Mouse (Mus musculus) olfactory bulb, adult 2 months (tissue): Measurements from ENCODE around the gene Mta2. TPM values are rescaled to one million over a fixed set of nuclear protein-coding genes. Genes with fewer than 3 reads are reported as not detected.

Experiments
- H3K27ac ChIP-seq: fragments of 200-500 bp; 2 replicates; pipeline ENCODE4 v1.5.1; 2012; ENCODE audit warnings: low read depth, low read length; ENCODE audit not compliant: insufficient read depth
- H3K4me1 ChIP-seq: fragments of 200-500 bp; 2 replicates; pipeline ENCODE4 v1.6.1; 2012; ENCODE audit warnings: low read length; ENCODE audit not compliant: control insufficient read depth, insufficient read depth
- H3K4me3 ChIP-seq: fragments of 200-500 bp; 2 replicates; pipeline ENCODE4 v1.5.1; 2012; ENCODE audit warnings: mild to moderate bottlenecking, low read depth, low read length, moderate library complexity; ENCODE audit not compliant: insufficient read depth
- CTCF ChIP-seq: fragments of 200-500 bp; IDR thresholded peaks from 2 replicates; pipeline ENCODE4 v1.5.1; 2012; ENCODE audit warnings: low read depth, mild to moderate bottlenecking, low read length, moderate library complexity; ENCODE audit not compliant: insufficient read depth
- POLR2A ChIP-seq: fragments of 200-500 bp; IDR thresholded peaks from 2 replicates; pipeline ENCODE4 v1.6.1; 2012; ENCODE audit warnings: mild to moderate bottlenecking, low read depth, low read length, moderate library complexity; ENCODE audit not compliant: insufficient read depth
- WGBS: fragments of 180-500 bp; shearing (Covaris S2); methylation state at CpG from one replicate; pipeline ENCODE4 v1.1.7; 2018; 5-methylcytosine and 5-hydroxymethylcytosine counted together
- polyA plus RNA-seq: library from polyadenylated mRNA; stranded (reverse); fragments of >200 nt; gene quantifications from 2 replicates; pipeline ENCODE4 v1.2.4, GENCODE M21; 2012; ENCODE audit warnings: low replicate concordance; ENCODE audit not compliant: missing spikeins, insufficient read depth, insufficient read length

Mta2 gene
- polyA plus RNA-seq, 1 experiment = not detected

DNA sequence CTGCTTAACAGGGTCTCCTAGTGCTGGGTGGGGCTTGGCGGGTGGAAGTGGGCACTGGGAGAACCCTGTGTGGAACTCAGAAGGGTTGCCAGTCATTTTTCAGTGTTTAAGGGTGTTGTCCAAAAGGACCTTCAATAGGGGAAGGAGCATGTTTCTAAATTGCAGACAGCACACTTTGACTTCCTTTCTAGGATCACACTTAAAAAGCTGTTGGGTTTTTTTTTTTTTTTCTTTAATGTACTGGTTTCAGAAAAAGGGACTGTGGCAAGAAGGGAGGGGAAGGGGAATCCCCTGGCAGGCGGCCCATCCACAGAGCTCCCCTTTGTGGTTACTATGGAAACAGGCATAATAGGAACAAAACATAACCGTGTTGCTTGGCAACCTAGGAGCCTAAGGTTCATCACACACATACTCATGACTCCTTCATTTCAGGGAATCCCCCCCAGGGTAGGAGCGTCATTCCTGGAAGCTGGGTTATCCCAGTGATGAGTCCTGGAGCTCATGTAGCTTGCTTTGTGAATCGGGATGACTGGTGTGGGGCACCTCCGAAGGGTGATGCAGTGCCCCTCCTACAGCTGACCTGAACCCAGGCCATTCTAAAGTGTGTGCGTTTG is 42.7 kb downstream of the Mta2 start:
- H3K4me1 ChIP-seq = peaks cover 40% of the 10 kb centered on the region
- TF ChIP-seq POLR2A (no peak), CTCF (no peak)
- WGBS = 4% methylated on average over 7 of the region's 7 CpGs
- no peak overlapping the region for H3K4me3 ChIP-seq
- no peak overlapping the region for H3K27ac ChIP-seq

DNA sequence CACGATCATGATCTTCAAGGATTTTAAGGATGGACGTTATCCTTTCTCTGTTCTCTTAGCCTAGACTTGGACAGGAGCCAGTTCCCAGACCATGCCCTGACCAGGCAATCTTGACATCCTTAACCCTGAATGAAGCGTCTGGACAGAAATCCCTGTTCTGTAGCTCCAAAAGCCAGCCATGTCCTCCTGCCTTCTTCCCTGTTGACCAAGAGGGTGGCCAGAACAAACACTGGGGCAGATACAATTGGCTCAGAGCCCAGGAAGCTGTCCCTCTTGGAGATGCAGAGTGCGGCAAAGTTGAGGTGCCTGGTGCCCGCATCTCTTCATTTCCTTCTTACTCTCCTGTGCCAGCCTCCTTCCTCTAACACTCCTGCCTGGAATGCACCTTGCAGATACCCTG is 44.2 kb downstream of the Mta2 start:
- no peak for TF ChIP-seq CTCF
- no peak for TF ChIP-seq POLR2A
- H3K27ac ChIP-seq = no peak overlapping the region
- H3K4me1 ChIP-seq = peaks cover 48% of the 10 kb centered on the region
- WGBS = 77% methylated on average over 5 of the region's 5 CpGs
- H3K4me3 ChIP-seq = no peak overlapping the region

DNA sequence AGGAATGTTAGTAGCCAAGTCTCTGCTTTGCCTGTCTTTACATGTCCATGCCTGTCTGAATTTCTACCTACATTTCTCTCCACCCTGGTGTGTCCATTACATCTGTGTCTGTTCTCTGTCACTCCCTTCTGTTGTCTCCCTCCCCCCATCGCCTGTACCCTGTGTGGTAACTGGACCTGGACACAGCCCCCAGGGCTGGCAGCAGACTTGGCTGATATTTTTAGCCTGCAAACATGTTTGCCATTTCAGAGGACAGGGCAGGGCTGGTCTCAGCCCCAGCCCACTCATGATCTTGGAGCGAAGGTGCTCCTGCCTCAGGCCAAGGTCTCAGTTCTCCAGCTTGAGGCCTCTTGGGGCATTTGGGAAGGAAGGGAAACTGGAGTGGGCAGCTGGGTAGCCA is 46.1 kb downstream of the Mta2 start:
- 65% methylated on average over 2 of the region's 2 CpGs for WGBS
- H3K4me1 ChIP-seq = peaks cover 43% of the 10 kb centered on the region
- TF ChIP-seq POLR2A (no peak), CTCF (no peak)
- H3K27ac ChIP-seq = no peak overlapping the region
- no peak overlapping the region for H3K4me3 ChIP-seq

DNA sequence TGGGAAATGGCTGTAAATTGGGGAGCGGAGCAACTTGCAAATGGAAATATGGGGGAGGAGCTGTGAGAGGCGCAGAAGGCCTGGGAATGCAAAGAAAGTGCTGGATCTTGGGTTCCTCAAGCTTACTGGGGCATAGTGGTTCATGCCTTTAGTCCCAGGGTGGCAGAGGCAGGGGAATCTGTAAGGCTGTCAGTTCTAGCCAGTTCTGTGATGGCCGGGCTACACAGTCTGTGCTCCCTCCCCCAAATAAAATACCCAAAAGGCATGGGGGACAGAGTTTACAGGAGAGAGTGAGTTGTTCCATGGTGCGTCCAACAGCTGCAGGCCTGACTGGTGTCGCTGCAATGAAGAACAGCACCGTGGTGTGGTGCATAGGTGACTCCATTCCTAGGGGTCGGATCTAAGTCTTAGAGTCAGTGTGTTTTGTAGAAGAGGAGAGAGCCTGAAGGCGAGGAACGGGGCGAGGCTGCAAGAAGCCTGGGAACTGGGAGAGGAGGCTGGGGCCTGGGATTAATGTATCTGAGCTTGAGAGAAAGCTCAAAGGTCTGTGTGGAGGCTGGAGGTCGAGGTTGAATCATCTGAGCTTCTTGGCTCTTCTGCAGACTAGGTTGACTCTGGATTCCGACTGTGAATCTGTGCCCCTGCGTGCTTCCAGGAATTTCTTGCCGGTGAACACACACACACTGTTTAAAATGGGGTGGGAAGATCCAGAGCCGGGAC is 46.8 kb downstream of the Mta2 start:
- TF ChIP-seq CTCF = no peak
- TF ChIP-seq POLR2A = no peak
- Histone ChIP-seq H3K27ac (no peak overlapping the region), H3K4me3 (no peak overlapping the region)

DNA sequence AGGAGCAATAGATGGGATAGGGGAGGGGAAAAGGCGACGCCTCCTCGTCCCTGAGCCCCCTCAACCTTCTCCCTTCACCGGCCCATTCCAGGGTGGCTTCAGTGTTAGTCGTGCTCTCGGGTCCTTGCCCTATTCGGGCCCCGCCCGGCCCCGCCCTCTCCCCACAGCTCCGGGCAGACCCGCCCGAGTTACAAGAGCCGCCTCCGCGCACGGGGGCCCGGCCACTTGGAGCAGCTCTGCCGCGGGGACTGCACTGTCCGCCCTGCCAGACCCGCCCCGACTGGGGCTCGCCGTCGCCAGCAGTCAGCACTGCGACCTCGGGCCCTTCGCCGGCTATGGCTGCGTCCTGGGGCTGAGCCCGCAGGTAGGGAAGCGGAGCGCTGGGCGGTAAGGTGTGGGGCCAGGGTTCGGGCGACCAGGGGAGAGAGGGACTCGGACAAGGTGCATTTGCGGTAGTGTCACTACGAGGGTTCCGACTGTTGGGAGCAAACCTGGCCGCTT is 47.4 kb downstream of the Mta2 start, which contains the start of gene Ahnak:
Ahnak (plus strand) TSS at position 219 of the 501 bp plus-strand sequence.
- peak within 1 kb of the TSS; percentile 42 for H3K27ac ChIP-seq
- WGBS = 2% methylated on average over 42 of the region's 42 CpGs
- no peak for TF ChIP-seq CTCF
- TF ChIP-seq POLR2A = no peak
- H3K4me3 ChIP-seq = peak within 1 kb of the TSS; percentile 48
- peaks cover 41% of the 10 kb centered on the region for H3K4me1 ChIP-seq

More for the DNA sequence above, 46.8 kb downstream of the Mta2 start:
- H3K4me1 ChIP-seq = peaks cover 42% of the 10 kb centered on the region
- 51% methylated on average over 15 of the region's 15 CpGs for WGBS

DNA sequence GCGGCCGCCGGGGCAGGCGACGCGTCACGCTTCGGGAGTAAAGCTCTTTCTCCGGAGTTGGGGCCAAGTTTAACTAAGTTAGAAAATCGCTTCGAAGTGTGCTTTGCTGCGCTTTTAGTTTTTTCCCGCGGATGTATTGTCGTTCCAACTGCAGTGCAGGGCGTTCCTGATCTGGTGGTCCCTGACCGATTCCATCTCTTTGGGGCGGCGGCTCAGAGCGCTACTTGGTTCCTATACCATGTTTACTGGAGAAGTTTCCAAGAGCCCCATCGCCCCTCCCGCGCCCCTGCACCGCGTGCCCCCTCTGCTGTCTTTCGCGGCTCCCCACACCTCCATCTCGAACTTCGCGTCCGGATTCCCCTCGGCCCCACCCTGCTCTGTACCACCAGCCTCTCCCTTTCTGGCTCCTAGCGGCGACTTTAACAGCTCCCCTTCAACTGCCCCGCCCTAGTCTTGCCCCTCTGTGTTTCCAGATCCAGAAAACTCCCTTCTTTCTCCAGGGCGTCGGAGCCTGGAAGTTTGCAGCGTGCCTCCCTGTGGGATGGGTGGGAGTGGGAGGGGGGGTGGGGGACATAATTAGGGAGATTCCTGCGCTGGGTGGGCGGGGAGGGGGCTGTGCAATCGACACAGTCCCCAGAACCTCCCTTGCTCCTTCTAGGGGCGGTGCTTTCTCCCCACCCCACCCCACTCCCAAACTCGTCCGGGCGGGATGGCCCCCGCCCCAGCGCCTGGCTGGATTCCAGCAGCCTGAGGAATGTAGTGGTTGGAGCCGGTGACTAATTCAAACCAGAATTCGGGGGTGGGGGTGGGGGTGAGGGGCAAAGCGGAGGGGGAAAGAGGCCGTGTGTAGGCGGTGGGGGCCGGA is 48.1 kb downstream of the Mta2 start:
- Histone ChIP-seq H3K4me1 (peaks cover 34% of the 10 kb centered on the region), H3K4me3 (peak overlapping the region; percentile 48), H3K27ac (peak overlapping the region; percentile 42)
- TF ChIP-seq POLR2A = no peak
- TF ChIP-seq CTCF = no peak
- under 1% methylated on average over 53 of the region's 53 CpGs for WGBS

DNA sequence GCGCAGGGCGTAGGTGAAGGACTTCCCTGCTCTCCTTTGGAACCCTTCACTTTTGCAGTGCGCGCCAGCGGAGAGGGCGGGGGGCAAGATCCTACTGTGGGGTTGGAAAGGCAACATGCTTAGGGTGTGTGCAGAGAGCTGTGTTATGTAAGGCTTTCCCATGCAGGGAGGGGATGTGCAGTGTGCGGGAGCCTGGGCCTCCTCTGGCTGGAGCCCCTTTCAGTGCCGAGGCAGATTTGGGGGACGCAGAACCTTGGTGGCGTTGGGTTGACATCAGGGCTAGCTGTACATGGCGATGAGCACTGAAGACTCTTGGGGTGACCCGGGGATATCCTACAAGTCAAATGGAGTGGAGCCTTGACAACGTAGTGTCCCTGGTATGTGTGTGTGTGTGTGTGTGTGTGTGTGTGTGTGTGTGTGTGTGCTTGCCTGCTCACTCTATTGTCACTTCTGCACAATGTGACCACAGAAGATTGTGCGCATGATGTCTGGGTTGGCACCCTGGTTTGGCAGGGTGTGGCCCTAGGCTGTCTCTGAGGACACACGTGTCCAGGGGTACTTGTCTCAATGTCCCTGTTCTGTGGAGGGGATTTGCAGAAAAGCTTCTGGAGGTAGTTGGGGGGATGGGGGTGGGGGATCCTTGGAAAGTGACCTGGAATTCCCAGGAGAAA is 48.9 kb downstream of the Mta2 start:
- TF ChIP-seq POLR2A (no peak), CTCF (no peak)
- Histone ChIP-seq H3K4me3 (peak overlapping the region; percentile 34), H3K4me1 (peaks cover 36% of the 10 kb centered on the region), H3K27ac (0 out of 2 replicates have a peak overlapping the region, but pooled peaks have one; percentile 33)
- 24% methylated on average over 15 of the region's 15 CpGs for WGBS

DNA sequence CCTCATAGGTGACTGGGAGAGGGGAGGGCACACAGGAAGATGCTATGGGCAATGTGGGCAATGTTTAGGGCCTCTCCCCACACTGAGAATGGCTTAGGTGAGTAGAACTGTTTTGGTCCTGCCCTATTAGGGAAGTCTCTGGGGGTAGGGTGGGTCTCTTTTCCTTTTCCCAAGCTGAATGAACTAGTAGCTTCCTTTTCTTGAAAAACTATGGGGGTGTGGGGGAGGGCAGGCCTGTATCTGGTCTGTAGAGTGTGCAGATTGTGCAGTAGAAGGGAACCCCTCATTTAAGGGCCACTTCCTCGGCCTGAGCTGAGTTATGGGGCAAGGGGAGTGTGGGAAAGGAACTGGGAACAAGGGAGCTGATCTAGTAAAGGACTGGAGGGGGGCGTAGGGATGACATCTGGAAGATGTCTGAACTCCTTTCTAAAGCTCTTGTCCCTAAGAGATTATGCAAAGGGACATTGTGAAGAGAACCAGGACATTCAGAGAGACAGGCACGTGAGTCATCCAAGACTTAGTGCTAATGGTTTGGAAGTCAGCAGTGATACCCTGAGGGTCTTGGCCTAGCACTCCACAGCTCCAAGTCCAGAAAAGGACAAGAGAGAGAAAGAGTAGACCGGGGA is 49.7 kb downstream of the Mta2 start:
- 86% methylated on average over 4 of the region's 4 CpGs for WGBS
- TF ChIP-seq POLR2A = no peak
- no peak for TF ChIP-seq CTCF
- Histone ChIP-seq H3K4me1 (peaks cover 37% of the 10 kb centered on the region), H3K27ac (no peak overlapping the region), H3K4me3 (no peak overlapping the region)
